Mouse (Mus musculus) stomach, postnatal 0 days (tissue): ENCODE measurements around the gene Sap30bp.

Source experiments
- CTCF ChIP-seq: IDR thresholded peaks from 2 replicates; pipeline ENCODE4 v1.5.1; 2016; ENCODE audit warnings: antibody characterized with exemption, low read depth, mild to moderate bottlenecking, moderate library complexity
- EP300 ChIP-seq: optimal IDR thresholded peaks from 2 replicates; pipeline ENCODE3; 2016; ENCODE audit warnings: antibody characterized with exemption

DNA sequence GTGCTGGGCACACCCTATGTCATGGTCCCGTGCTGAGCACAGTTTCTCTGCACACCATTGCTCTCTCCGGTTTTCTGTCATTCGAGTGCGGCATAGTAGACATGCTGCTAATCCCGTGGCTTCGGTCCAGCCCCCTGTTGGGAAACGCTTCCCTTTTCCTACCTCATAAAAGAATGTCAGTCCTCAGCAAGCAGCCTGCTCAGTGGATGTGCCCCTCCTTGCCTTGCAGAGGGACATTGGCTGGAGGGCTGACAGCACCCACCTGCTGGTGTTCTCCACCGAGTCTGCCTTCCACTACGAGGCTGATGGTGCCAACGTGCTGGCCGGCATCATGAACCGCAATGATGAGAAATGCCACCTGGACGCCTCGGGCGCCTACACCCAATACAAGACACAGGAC lies 49.4 kb downstream of the Sap30bp start:
- TF ChIP-seq CTCF (no peak), EP300 (no peak)
